Mouse (Mus musculus): ENCODE measurements at regions not wholly inside any gene's neighbourhood (a gene's known extent, or its start where the extent isn't known, plus 50 kb on each side); places are given as distances from the start of the nearest gene placed in this dataset.
"Not testable (repeated sequence)": the region's sequence is repeated elsewhere in the genome, so short reads cannot be mapped to it uniquely, and the experiment has no call there.

- DNase-seq (ENCODE audit: low spot score) = peak; percentile 74
These were observed 86.3 kb downstream of the Kcnk1 start for GRCm38 (mm10) chr8:126081279-126081678.

GRCm38 (mm10) chr8:126082827-126083226 is 87.9 kb downstream of the Kcnk1 start:
- no peak for DNase-seq (ENCODE audit: low spot score)

GRCm38 (mm10) chr8:126090772-126091171 is 95.8 kb downstream of the Kcnk1 start:
- DNase-seq (ENCODE audit: low spot score) = no peak

- DNase-seq (ENCODE audit: low spot score) = no peak
These were observed 99.0 kb downstream of the Kcnk1 start for GRCm38 (mm10) chr8:126094005-126094404.

- DNase-seq (ENCODE audit: low spot score) = no peak
These were observed 101.1 kb downstream of the Kcnk1 start for GRCm38 (mm10) chr8:126096056-126096455.

- no peak for DNase-seq (ENCODE audit: low spot score)
These were observed 101.7 kb downstream of the Kcnk1 start for GRCm38 (mm10) chr8:126096636-126097170.

- no peak for DNase-seq (ENCODE audit: low spot score)
These were observed 103.9 kb downstream of the Kcnk1 start for GRCm38 (mm10) chr8:126098886-126099285.

- no peak for DNase-seq (ENCODE audit: low spot score)
These were observed 104.9 kb downstream of the Kcnk1 start for GRCm38 (mm10) chr8:126099889-126100288.

- DNase-seq (ENCODE audit: low spot score) = no peak
These were observed 110.1 kb downstream of the Kcnk1 start for GRCm38 (mm10) chr8:126105043-126105442.

- DNase-seq (ENCODE audit: low spot score) = no peak
These were observed 131.1 kb downstream of the Kcnk1 start for GRCm38 (mm10) chr8:126126041-126126440.

GRCm38 (mm10) chr8:126132076-126132475 is 137.1 kb downstream of the Kcnk1 start:
- no peak for DNase-seq (ENCODE audit: low spot score)

GRCm38 (mm10) chr8:126132918-126133317 is 137.9 kb downstream of the Kcnk1 start:
- not testable (repeated sequence) for DNase-seq (ENCODE audit: low spot score)

- DNase-seq (ENCODE audit: low spot score) = no peak
These were observed 140.1 kb downstream of the Kcnk1 start for GRCm38 (mm10) chr8:126135100-126135499.

GRCm38 (mm10) chr8:126135573-126135972 is 140.6 kb downstream of the Kcnk1 start:
- DNase-seq (ENCODE audit: low spot score) = no peak

- no peak for DNase-seq (ENCODE audit: low spot score)
These were observed 142.0 kb downstream of the Kcnk1 start for GRCm38 (mm10) chr8:126136946-126137345.

GRCm38 (mm10) chr8:126137452-126137851 is 142.5 kb downstream of the Kcnk1 start:
- DNase-seq (ENCODE audit: low spot score) = no peak

GRCm38 (mm10) chr8:126138645-126139545 is 143.9 kb downstream of the Kcnk1 start:
- peak; percentile 56 for DNase-seq (ENCODE audit: low spot score)

- peak; percentile 28 for DNase-seq (ENCODE audit: low spot score)
These were observed 144.5 kb downstream of the Kcnk1 start for GRCm38 (mm10) chr8:126139546-126139870.

GRCm38 (mm10) chr8:126140998-126141397 is 146.0 kb downstream of the Kcnk1 start:
- DNase-seq (ENCODE audit: low spot score) = no peak

GRCm38 (mm10) chr8:126151527-126151926 is 146.8 kb upstream of the Slc35f3 start:
- no peak for DNase-seq (ENCODE audit: low spot score)

- DNase-seq (ENCODE audit: low spot score) = no peak
These were observed 144.4 kb upstream of the Slc35f3 start for GRCm38 (mm10) chr8:126153955-126154354.

GRCm38 (mm10) chr8:126157452-126158185 is 140.7 kb upstream of the Slc35f3 start:
- peak; percentile 53 for DNase-seq (ENCODE audit: low spot score)

- DNase-seq (ENCODE audit: low spot score) = no peak
These were observed 138.9 kb upstream of the Slc35f3 start for GRCm38 (mm10) chr8:126159485-126159884.

Data from retina, embryonic 14.5 days (tissue).